Mouse (Mus musculus): Measurements from ENCODE around the gene Crnkl1. TPM values are rescaled to one million over a fixed set of nuclear protein-coding genes. Genes with fewer than 3 reads are reported as not detected.

The Crnkl1 gene
- polyA plus RNA-seq, 2 experiments = 17.2 to 23.7 TPM

GRCm38 (mm10) chr2:145888766-145889480, 45.9 kb downstream of the Crnkl1 start:
- no peak overlapping the region for H3K4me3 ChIP-seq (replicated peaks; ENCODE audit: low read length)
- DNase-seq (ENCODE audit: low spot score) (no peak), ATAC-seq (ENCODE audit: low FRiP score, low read depth) (no peak; the same call in none of the 2 replicates)
- no peaks in the 10 kb centered on the region for H3K9me3 ChIP-seq (ENCODE audit: control insufficient read depth, low read length)
- H3K4me2 ChIP-seq (replicated peaks; ENCODE audit: low read depth, low read length, severe bottlenecking) = no peak overlapping the region
- peaks cover 36% of the 10 kb centered on the region for H3K36me3 ChIP-seq (ENCODE audit: control insufficient read depth, insufficient read depth, low read length)
- H3K27ac ChIP-seq (replicated peaks; ENCODE audit: low read depth, low read length) = peak overlapping the region; percentile 77
- H3K9ac ChIP-seq (ENCODE audit: low read depth, low read length, severe bottlenecking) = no peak overlapping the region
- peaks cover 39% of the 10 kb centered on the region for H3K4me1 ChIP-seq (ENCODE audit: control insufficient read depth, insufficient read depth, low read length)
- H3K27me3 ChIP-seq (ENCODE audit: control insufficient read depth, insufficient read depth, low read length) = no peaks in the 10 kb centered on the region
- no peak for TF ChIP-seq POLR2A (IDR thresholded peaks at IDR 0.05; ENCODE audit: borderline replicate concordance, extremely low read depth, insufficient read depth, insufficient read length)
- WGBS = 52% methylated on average over 6 of the region's 6 CpGs

GRCm38 (mm10) chr2:145887937-145888765, 46.7 kb downstream of the Crnkl1 start:
- 47% methylated on average over 14 of the region's 14 CpGs for WGBS
- no peak for TF ChIP-seq POLR2A (IDR thresholded peaks at IDR 0.05; ENCODE audit: borderline replicate concordance, extremely low read depth, insufficient read depth, insufficient read length)
- H3K4me3 ChIP-seq (replicated peaks; ENCODE audit: low read length) = no peak overlapping the region
- peak overlapping the region; percentile 77 for H3K27ac ChIP-seq (replicated peaks; ENCODE audit: low read depth, low read length)
- peak; percentile 87 for DNase-seq (ENCODE audit: low spot score)
- H3K27me3 ChIP-seq (ENCODE audit: control insufficient read depth, insufficient read depth, low read length) = no peaks in the 10 kb centered on the region
- H3K36me3 ChIP-seq (ENCODE audit: control insufficient read depth, insufficient read depth, low read length) = peaks cover 43% of the 10 kb centered on the region
- H3K9ac ChIP-seq (ENCODE audit: low read depth, low read length, severe bottlenecking) = no peak overlapping the region
- H3K4me2 ChIP-seq (replicated peaks; ENCODE audit: low read depth, low read length, severe bottlenecking) = no peak overlapping the region
- ATAC-seq (ENCODE audit: low FRiP score, low read depth) = peak; percentile 76
- H3K4me1 ChIP-seq (ENCODE audit: control insufficient read depth, insufficient read depth, low read length) = peaks cover 47% of the 10 kb centered on the region
- H3K9me3 ChIP-seq (ENCODE audit: control insufficient read depth, low read length) = no peaks in the 10 kb centered on the region

GRCm38 (mm10) chr2:145884913-145885785, 49.7 kb downstream of the Crnkl1 start:
- Histone ChIP-seq H3K9ac (ENCODE audit: low read depth, low read length, severe bottlenecking) (no peak overlapping the region), H3K27ac (replicated peaks; ENCODE audit: low read depth, low read length) (peak overlapping the region; percentile 40), H3K9me3 (ENCODE audit: control insufficient read depth, low read length) (no peaks in the 10 kb centered on the region), H3K27me3 (ENCODE audit: control insufficient read depth, insufficient read depth, low read length) (no peaks in the 10 kb centered on the region), H3K4me2 (replicated peaks; ENCODE audit: low read depth, low read length, severe bottlenecking) (no peak overlapping the region), H3K4me1 (ENCODE audit: control insufficient read depth, insufficient read depth, low read length) (peaks cover 73% of the 10 kb centered on the region), H3K36me3 (ENCODE audit: control insufficient read depth, insufficient read depth, low read length) (peaks cover 53% of the 10 kb centered on the region), H3K4me3 (replicated peaks; ENCODE audit: low read length) (no peak overlapping the region)
- no peak for ATAC-seq (ENCODE audit: low FRiP score, low read depth)
- TF ChIP-seq POLR2A (IDR thresholded peaks at IDR 0.05; ENCODE audit: borderline replicate concordance, extremely low read depth, insufficient read depth, insufficient read length) = no peak
- 52% methylated on average over 14 of the region's 14 CpGs for WGBS
- peak; percentile 17 for DNase-seq (ENCODE audit: low spot score)

- DNase-seq (ENCODE audit: low spot score) (peak; percentile 21), ATAC-seq (ENCODE audit: low FRiP score, low read depth) (no peak)
- TF ChIP-seq POLR2A (IDR thresholded peaks at IDR 0.05; ENCODE audit: borderline replicate concordance, extremely low read depth, insufficient read depth, insufficient read length) = no peak
- Histone ChIP-seq H3K4me2 (replicated peaks; ENCODE audit: low read depth, low read length, severe bottlenecking) (no peak overlapping the region), H3K9ac (ENCODE audit: low read depth, low read length, severe bottlenecking) (no peak overlapping the region), H3K27ac (replicated peaks; ENCODE audit: low read depth, low read length) (peak overlapping the region; percentile 40), H3K36me3 (ENCODE audit: control insufficient read depth, insufficient read depth, low read length) (peaks cover 62% of the 10 kb centered on the region), H3K4me3 (replicated peaks; ENCODE audit: low read length) (no peak overlapping the region), H3K9me3 (ENCODE audit: control insufficient read depth, low read length) (no peaks in the 10 kb centered on the region), H3K4me1 (ENCODE audit: control insufficient read depth, insufficient read depth, low read length) (peaks cover 70% of the 10 kb centered on the region), H3K27me3 (ENCODE audit: control insufficient read depth, insufficient read depth, low read length) (no peaks in the 10 kb centered on the region)
- WGBS = 22% methylated on average over 17 of the region's 17 CpGs
Observed at GRCm38 (mm10) chr2:145884036-145884912, 50.5 kb downstream of the Crnkl1 start.

Data from limb, embryonic 14.5 days (tissue).